Mouse (Mus musculus) monocyte, adult 5-6 weeks (primary cell): ENCODE results near the gene Nat8l. TPM values are rescaled to one million over a fixed set of nuclear protein-coding genes. Genes with fewer than 3 reads are reported as not detected.
"Not testable (repeated sequence)": the region's sequence is repeated elsewhere in the genome, so short reads cannot be mapped to it uniquely, and the experiment has no call there.

ENCODE experiments used
- ATAC-seq: fragments of 153-309, 156-312 bp; replicated peaks from 2 replicates; pipeline ENCODE4 v1.8.0; 2017; ENCODE audit warnings: mild to moderate bottlenecking; ENCODE audit not compliant: low TSS enrichment, insufficient number of reproducible peaks, severe bottlenecking, poor library complexity, low FRiP score
- total RNA-seq: library from RNA; stranded (forward); fragments of 200-1000, 200-491, 200-594 nt; gene quantifications from 3 replicates; pipeline ENCODE4 v1.2.3, GENCODE M21; 2017

Nat8l gene
- 8.2 to 9.5 TPM (median 8.4 TPM) in 3 replicates for total RNA-seq

DNA sequence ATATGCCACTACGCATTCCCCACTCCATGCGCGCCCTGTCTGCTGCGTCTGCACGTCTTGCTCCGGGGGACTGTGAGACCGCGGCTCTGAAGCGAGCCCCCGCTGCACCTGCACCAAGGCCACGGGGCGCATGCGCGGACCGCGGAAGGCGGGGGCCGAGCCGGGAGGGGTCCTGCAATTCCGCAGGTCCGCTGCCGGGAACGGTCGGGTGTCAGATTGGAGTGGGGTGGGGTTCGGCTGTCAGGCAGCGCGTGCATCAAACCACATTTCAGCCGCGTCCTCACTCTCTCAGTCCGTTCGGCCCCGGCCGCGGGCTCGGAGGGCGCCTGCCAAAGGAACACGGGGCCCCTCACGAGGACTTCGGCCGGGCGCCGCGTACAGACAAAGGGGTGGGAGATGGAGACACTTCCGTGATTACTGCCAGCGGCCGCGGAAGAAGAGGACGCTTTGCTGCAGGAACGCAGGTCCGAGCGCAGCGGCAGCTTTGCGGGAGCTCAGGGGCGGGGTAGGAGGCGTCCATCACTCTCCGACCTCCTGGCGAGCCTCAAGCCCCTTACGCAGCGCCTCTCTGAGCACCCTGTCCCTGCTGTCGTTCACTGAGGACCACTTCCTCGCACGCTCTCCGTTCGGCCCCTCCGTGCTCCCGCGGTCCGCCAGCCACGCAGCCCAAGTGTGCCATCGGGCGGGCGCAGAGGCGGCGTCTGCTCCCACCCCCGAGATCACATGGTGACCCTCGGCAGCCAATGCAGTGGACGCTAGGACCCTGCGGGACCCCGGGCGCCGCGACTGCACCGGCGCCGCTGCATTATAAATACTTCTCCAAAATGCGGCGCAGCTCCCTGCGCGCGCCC is at the start of gene Nat8l:
Gene Nat8l, plus strand, starts transcription at position 142 of the 851 bp plus-strand sequence.
- ATAC-seq = peak; percentile 57

DNA sequence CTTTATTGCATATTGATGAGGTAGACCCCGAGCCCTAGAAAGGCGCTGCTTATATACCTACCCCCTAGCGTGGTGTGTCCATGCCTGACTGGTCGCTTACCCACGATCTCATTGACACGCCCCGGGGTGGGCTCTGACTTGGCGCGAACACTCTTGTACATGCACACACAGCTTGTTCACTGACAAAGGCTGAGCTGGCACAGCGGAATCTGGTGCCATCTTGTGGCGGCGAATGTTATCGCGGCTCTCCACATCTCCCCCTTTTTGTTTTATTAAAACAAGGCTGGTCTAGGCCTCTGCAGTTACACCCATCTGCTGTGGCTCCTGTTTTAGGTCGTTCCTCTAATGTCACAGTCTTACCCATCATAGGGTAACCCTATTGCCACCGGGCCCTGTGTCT is 48.7 kb upstream of the Nat8l start:
- not testable (repeated sequence) for ATAC-seq

DNA sequence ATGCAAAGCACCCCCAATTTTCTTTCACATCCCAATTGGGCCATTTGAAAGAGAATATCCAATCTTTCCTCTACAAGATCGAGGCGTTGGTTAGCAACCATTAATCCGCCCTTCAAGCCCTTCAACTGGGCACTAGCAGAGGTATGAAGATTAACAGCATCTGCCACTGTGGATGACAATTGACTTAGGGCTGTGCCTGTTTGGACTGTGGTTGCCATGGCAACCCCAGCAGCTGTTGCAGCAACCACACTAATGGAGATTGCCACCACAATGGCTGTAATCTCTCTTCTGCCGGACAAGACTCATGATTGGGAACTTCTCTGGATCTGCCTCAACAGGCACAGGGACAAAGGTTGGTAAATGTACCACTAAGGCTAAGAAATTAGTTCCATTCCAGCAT is 47.5 kb upstream of the Nat8l start:
- no peak for ATAC-seq

DNA sequence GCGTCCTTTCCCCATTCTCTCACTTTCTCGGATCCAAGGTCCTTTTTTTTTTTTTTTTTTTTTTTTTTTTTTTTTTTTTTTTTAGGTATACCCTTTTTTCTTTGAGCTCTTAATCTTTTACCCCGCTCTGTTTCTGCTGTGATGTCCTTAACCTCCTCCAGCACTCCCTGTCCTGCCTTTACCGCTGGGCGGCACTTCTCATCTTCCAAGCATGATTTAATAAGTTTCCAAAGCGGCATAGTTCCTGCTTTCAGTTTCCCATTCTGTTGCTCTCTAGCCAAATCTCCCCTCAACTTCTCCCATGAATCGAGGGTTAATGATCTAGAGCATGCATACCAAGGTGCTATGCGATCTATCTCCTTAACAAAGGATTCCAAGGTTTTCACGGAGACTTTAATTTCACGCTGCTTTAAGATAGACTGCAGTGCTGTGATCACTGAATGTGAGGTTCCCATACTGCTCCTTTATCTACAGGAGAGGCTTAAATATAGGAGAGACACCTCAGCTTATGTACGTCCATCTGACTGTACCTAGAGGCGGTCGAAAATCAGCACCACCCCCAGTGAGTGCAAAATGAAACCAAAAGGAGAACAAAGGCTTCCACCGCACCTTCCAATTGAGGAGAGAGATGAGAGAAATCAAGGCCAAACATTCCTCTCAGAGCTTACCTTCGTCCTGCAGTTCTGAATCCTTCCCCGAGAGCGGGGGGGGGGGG is 42.2 kb upstream of the Nat8l start:
- ATAC-seq = no peak

DNA sequence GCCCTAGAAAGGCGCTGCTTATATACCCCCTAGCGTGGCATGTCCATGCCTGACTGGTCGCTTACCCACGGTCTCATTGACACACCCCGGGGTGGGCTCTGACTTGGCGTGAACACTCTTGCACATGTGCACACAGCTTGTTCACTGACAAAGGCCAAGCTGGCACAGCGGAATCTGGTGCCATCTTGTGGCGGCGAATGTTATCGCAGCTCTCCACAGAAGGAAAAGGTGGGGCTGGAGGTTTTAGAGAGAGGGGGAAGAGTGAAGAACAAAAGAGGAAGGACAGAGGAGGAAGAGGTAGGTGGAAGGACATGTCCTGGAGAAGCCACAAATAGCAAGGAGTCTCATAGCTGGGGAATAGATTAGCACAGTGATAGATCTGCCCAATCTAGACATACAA is 41.4 kb upstream of the Nat8l start:
- ATAC-seq = peak; percentile 98

DNA sequence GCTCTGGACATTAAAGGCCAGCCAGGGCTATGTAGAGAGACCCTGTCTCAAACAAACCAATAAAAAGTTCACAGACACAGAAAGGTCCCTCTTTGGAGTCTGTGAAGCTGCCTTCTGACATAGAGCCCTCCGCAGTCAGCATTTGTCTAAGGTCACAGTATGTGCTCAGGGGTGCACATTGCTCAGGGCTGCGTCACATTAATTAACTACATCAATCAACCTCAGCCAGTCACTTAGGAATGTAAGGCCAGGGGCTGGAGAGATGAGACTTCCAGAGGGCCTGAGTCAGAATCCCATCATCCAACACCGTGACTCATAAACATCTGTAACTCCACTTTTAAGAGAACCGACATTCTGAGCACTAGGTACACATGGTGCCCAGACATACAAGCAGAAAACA is 39.9 kb upstream of the Nat8l start:
- ATAC-seq = no peak; the same call in 1 of the 2 replicates

DNA sequence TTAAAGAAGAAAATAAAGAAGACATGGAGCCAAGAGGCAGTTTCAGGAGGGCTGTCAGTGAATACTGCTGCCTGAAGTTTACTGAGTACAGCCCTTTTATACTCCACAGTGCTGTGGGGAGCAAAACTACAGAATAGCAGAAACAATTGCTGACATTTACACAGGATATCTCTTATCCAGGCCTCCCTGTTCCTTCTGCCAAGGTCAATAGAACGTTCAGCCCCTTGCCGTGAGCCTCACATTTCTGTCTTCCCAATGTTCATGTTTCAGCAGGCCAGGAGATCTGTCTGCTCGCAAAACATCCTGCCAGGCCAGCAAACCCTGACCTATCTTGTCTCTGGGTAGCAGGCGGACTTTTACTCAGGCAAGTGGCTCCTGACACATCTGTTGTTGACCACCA is 36.4 kb upstream of the Nat8l start:
- ATAC-seq = no peak

DNA sequence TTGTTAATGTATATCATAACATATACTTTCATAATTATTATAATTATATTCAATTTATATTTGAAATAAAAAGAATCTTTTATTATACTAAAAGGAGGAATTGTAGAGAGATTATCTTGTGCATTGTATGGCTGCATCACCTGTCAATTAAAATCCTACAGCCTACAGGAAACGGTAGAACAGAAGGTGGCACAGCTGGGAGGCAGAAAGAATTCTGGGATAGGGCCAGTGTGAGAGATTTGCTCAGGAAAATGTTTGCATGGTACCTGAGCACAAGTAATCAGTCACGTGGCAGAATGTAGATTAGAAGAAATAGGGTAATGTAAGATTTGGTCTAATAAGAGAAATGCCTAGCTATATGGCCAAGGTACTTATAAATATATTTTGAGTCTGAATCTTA is 21.0 kb upstream of the Nat8l start:
- no peak for ATAC-seq

DNA sequence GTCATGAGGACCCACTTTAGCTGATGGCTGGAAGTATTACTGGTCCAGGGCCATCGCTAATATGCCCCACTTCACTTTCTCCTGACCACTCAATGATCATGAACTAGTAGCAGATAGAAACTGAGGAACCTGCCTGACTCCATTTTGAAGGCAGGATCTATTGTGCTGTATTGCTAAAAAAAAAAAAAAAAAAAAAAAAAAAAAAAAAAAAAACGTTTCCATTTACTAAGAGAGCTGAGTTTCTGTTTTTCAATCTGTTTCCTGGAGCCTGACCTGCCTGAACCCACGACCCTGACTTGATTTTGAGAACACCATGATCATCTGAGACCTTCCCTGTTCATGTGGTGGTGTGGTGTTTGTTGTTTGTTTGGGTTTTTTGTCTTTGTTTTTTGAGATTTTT is 19.5 kb upstream of the Nat8l start:
- no peak for ATAC-seq

DNA sequence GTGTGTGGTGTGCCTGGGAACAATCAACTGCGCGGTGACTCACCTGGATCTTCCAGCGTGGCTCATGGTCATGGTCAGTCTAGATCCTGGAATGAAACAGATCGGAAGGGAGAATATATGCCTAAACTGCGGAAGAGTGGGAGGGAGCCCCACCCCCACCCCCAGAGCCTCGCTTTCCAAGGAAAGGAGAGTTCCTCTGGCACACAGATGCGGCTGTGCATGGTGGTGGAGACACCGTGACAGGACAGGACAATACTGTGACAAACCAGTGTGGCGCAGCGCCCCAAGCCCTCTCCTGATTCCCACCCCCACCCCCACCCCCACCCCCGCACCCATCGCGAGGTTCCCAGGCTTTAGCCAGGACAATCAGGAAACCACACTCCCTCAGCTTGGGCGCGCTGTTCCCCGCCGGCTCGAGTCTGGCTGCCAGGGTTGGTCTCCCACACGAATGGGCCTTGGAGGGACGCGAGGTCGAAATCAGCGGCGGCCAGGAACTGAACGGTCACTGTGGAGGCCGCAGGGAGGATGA is 13.0 kb upstream of the Nat8l start:
- no peak for ATAC-seq

DNA sequence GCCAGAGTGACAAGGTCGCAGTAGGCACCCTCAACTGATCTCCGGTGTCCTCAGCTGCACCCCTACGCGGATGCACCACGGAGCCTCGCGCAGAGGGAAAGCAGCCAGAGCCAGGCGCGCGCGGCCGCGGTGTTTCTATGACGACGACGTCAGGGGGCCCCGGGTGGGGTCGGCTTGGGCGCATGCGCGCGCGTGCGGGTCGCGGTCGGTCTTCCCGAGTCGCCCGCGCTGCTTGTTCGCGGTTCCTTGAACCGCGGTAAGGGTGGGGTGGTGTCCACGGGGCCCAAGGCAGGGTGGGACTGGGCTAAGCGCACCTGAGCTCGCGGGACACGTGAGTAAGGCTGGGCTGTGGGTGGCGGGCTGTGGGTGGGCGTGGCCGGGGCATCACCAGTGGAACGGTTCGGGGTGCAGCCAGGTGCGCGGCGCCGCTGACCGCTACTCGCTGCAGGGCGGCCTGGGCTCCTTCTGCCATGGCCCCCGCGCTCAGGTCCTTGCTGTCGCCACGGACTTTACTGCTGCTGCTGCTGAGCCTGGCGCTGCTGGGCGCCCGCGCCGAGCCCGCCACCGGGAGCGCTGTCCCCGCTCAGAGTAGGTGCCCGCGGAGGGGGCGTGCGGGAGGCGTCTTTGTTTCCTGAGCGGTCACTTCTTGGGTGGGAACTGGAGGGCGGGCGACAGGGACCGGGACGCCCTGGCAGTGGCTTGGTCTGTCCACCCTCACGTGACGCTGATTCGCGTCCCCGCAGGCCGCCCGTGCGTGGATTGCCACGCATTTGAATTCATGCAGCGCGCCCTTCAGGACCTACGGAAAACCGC is 12.3 kb upstream of the Nat8l start, which contains the start of gene Gm1673:
Gene Gm1673, plus strand, starts transcription at position 125 of the 813 bp plus-strand sequence.
- no peak for ATAC-seq

DNA sequence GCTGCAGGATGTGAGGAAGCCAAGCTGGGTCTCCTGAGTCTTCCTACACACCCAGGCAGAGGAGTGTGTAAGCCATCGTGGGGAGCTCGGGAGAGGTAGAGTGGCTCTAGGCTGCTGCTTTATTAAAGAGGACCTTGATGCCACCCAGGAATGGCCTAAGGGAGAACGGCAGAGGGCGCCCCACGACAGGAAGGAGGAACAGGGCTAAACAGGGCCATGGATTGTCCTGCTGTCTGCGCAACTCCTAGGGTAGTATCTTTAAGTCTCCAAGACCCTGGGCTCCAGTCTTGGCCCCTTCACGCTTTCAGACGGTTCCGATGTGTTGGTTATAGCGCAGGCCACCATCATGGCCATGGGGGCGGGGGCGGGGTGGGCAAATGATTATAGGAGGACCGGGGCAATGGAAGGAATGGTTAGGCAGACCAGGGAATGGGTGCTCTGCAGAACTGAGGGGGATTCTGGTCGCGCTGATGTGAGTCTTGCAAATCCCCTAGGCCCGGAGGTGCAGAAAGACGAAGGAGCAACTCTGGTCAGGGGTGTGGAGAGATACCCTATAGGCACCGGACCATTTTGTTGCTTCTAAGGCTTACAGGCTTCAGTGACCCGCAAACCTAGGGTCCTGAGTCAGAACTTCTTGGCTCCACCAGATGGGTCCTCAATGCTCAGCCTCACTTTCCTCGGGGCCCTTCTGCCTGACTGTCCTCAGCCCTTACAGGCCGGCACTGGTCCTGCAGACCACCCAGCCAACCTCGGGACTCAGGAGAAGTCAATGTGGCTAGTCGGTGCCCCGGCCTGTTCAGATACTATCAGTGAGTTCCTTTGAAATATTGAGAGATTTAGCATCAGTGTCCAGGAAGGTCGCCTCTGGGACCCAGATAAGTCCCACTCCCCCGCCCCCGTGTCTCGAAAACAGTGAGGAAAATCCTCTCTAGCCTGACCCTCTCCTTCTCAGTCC is 836 bp upstream of the Nat8l start:
- no peak; the same call in 1 of the 2 replicates for ATAC-seq

DNA sequence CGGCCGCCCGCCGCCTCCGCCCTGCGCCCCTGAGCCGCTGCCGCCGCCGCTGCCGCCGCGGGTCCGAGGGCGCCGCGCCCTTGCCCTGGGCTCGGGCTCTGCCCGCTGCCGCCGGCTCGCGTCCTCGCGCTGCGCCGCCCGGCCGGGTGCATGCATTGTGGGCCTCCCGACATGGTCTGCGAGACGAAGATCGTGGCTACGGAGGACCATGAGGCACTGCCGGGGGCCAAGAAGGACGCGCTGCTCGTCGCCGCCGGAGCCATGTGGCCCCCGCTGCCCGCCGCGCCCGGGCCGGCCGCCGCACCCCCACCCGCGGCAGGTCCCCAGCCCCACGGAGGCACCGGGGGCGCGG is 886 bp downstream of the Nat8l start:
- no peak for ATAC-seq

DNA sequence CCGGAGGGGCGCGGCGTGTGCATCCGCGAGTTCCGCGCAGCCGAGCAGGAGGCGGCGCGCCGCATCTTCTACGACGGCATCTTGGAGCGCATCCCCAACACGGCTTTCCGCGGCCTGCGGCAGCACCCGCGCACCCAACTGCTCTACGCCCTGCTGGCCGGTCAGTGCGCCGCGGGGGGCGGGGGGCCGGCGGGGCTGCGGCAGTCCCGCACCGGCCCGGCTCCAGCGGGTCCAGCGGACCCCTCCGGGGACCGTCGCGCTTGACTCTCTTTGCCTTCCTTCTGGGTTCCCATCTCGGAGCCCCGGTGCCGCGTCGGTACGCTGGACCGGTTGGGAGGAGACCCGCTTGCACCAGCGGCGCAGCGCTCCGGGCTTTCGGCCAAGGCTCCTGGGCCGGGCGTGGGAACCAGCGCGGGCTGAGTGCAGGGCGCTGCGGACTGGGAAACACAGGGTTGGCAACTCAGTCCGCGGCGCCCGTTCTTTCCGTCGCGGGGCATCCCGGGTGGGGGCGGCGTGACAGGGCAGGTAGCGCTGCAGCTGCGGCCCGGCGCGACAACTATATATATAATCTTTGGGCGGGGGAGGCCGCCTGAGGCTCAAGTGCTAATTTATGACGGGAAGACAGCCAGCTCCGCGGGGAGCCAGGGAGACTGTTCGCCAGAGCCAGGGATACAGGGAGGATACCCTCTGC is 1.4 kb downstream of the Nat8l start:
- no peak for ATAC-seq

DNA sequence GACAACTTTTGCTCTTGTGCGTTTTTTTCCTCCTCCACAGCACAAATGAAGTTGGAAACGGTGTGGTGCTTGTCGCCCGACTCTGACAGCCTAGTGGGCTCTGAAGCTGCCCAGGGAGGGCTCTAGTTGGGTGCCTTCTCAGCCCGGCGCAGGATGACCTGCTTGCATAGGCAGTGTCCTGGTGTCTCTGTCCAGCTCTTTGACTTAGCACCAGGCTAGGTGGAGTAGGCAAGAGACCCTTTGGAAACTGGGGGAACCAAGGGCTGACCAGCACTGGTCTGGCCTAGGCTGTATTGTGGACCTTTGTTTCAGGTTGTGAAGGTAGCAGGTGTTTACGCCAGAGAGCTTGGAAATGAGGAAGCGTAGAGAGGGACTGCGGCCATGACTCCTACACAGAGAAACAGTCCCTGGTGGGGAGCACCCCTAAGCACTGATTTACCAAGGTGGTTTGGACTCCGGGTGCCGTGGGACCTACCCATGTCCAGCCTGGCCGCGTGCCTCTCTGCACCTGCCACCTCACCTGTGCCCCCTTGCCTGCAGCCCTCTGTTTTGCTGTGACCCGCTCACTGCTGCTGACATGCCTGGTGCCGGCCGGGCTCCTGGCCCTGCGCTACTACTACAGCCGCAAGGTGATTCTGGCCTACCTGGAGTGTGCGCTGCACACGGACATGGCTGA is 2.2 kb downstream of the Nat8l start:
- no peak for ATAC-seq

DNA sequence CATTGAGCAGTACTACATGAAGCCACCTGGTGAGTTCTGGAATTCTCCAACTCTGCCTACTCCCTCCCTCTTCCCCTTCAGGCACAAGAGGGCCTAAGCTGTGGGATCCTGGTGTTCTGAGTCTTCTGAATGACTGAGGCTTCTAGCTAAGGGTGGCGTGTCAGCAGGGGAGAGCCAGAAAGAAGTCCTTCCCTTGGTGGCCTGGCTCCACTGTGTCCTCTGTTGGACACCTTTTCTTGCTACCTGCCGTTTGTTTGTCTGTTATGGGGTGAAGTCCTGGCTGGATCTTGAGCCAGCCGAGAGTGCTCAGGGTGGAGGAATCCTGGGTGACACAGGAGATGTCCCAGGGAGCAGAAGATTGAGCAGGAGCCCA is 2.7 kb downstream of the Nat8l start:
- ATAC-seq = no peak

DNA sequence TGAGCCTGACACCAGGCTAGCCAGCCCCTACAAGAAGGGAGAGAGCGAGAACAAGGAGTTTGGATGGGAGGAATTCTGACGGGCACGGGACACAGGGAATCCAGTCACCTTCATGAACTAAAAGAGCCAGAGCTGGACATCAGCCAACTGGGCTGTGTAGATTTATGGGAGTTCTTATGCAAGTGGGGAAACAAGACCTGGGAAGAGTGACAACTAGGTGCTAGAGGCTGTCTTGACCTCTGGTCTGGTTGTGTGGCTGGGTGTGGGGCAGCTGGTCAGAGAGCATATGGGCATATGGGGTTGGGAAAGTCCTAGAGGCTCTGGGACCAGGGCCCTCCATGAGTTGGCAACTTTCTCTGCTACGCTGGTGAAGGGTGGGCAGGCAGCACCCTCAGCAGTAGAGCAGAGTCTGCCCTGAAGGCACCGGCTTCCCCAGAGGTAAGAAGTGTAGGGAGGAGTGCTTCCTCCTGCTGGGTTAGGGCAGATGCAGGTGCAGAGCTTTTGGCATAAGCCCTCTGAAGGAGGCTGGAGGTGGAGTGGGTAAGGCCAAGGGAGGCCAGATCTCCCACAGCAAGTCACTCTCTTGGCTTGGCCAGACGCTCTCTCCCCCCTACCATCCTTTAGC is 3.8 kb downstream of the Nat8l start:
- ATAC-seq = no peak
